Mouse (Mus musculus) hindbrain, embryonic 12.5 days (tissue): ENCODE data around the gene L3mbtl3. TPM values are rescaled to one million over a fixed set of nuclear protein-coding genes. Genes with fewer than 3 reads are reported as not detected.

Experiments used
- microRNA-seq: library from miRNA; unstranded; fragments of <30 nt; microRNA quantifications from one replicate; pipeline ENCODE4, GENCODE M21; 2017
- polyA plus RNA-seq: library from polyadenylated mRNA; unstranded; fragments of >200 nt; fragmentation: Nextera tagmentation; extraction: Ambion mirVana; gene quantifications from 2 replicates; pipeline ENCODE4 v1.2.1, GENCODE M21; 2016

The L3mbtl3 gene
- polyA plus RNA-seq, 1 experiment from 2014 or later: 25.9 TPM

Small RNAs within 50 kb of the gene (microRNA-seq; reads per million reads assigned to microRNA genes)
- gene Gm27754: not detected

Other genes starting within 250 kb of the L3mbtl3 start
- gene Samd3, start 146.3 kb downstream of the L3mbtl3 start, polyA plus RNA-seq: 0.35 TPM in 1 of 2 replicates, not detected in the other